Mouse (Mus musculus) gastrocnemius, postnatal 14 days (tissue): ENCODE data around the gene Kncn. TPM values are rescaled to one million over a fixed set of nuclear protein-coding genes. Genes with fewer than 3 reads are reported as not detected.

Source experiments
- DNase-seq: peaks from one replicate; pipeline ENCODE4 v3.0.0; 2021; ENCODE audit warnings: mixed read lengths
- intact Hi-C: fragments of 180-260 bp; cut with DNase I; formaldehyde crosslinking; loops from one replicate; pipeline ENCODE4 v1.15.1; 2025; ENCODE audit warnings: low total_unique reads
- long read RNA-seq, 2 experiments: library from polyadenylated mRNA; stranded (forward); transcript quantifications; one replicate each; pipeline ENCODE4 v2.0.0; 2021
- total RNA-seq, 2 experiments: library from RNA; stranded (reverse); gene quantifications; 2 replicates each; pipeline ENCODE4 v1.2.3; 2021

The Kncn gene
- not detected for total RNA-seq
- long read RNA-seq, experiment 1 = 0 reads
- long read RNA-seq, experiment 2 = 0 reads

GRCm38 (mm10) chr4:115884022-115884421 is at the start of gene Kncn:
Kncn (plus strand) TSS chr4:115884400.
- intact Hi-C loops = no loop called here
- DNase-seq = no peak

- intact Hi-C loops = no loop called here
- DNase-seq = no peak
Observed at GRCm38 (mm10) chr4:115835576-115835975, 48.6 kb upstream of the Kncn start.

GRCm38 (mm10) chr4:115838196-115838595 is 46.0 kb upstream of the Kncn start:
- intact Hi-C loops = no loop called here
- DNase-seq = no peak

DNA sequence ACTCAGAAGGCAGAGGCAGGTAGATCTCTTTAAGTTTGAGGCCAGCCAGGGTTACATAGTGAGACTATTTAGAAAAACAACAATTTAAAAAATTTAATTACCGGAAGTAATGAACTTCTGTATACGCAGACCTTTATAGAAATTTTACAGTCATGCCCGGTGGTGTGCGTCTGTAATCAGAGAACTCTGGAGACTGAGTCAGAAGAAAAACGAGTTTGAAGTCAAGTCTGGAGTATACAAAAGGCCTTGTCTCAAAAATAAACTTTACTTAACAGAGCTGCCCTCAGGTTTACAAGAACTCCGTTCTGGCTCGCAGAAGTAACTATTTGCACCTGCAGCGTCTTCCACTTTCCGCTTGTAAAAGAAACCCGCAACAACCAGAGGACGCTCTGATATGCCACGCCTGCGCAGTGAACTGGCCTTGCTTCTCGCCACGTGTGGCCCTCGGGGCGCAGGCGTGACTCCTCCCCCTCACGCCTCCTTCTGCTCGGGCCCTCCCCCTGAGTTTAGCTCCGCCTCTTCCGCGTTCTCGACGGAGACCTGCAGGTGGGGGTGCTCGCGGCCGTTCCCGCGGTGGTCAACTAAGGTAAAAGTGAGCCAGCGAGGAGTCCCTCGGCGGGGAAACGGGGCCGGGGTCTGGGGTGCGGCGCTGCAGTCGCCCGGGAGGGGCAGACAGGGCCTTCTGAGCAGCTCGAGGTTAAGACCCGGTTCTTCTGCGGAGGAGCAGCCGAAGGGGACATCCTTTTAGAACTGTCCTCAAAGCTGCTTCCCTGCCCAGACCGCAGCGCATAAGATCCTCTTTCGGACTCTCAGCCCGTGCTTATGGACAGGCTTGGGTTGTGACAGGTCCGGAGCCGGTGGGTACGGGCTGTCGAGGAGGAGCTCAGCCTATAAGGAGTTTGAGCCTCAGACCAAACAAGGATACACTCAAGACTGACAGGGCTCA is 45.2 kb upstream of the Kncn start, which contains the start of gene Mknk1:
Gene Mknk1, plus strand, starts transcription at position 503 of the 946 bp plus-strand sequence.
- peak; percentile 94 for DNase-seq
- intact Hi-C loops = no loop called here

- intact Hi-C loops = no loop called here
Observed at GRCm38 (mm10) chr4:115839956-115840355, 44.2 kb upstream of the Kncn start.

DNA sequence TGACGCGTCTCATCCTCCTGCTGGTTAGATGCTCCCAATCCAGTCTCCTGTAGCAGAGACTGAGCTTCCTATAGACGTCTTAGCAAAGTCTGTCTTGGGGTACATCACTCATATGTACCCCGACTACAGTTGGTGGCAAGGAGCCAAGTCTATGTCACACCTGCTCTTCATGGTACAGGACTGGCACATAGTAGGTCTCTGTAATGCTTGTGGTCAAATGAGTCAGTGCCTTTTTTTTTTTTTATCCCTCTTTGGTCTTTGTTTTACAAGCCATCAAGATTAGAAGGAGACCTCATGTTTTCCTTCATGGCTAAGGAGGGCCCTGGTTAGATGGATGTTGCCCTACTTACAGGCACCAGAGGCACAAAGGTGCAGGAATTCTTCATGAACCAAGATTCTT is 43.4 kb upstream of the Kncn start:
- intact Hi-C loops = no loop called here
- no peak for DNase-seq

More at GRCm38 (mm10) chr4:115839956-115840355, 44.2 kb upstream of the Kncn start:
- peak; percentile 21 for DNase-seq

DNA sequence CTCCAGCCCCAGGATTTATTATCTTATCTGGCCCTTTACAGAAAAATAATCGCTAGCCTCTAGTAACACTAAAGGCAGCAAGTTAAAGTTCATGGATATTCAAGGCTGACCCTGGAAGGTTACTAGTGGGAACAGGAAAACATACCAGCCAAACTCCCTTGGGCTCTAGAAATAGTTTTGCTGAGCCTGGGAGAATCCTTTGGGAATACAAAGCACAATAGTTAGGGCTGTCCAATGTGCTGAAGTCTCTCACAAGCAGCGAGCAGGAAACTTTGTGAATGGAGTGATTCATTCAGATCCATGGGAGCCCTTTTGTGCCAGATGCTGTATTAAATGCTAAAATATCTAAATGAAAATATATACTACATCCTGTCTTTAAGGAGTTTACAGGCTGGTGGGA is 37.5 kb upstream of the Kncn start:
- intact Hi-C loops = no loop called here

DNA sequence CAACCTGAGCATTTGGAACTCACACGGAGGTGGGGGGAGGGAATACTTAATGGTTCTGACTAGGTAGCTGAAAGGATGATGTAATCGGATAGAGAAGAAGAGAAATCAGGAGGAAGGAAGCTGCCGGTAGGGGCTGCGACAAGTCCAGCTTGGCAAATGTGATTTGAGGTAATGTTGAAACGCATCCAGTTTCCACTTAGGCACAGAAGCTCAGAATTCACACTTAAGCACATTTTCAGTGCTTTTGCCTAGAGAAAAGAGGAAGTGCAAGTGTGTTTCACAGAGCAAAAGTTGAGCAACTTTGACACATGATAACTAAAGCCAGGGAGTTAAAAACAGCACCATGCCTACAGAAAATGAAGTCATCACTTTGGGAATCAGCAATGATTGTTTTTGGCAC is 36.8 kb upstream of the Kncn start:
- intact Hi-C loops = no loop called here
- no peak for DNase-seq

More for the DNA sequence above, 37.5 kb upstream of the Kncn start:
- no peak for DNase-seq

GRCm38 (mm10) chr4:115848083-115848482 is 36.1 kb upstream of the Kncn start:
- no peak for DNase-seq
- intact Hi-C loops = no loop called here

DNA sequence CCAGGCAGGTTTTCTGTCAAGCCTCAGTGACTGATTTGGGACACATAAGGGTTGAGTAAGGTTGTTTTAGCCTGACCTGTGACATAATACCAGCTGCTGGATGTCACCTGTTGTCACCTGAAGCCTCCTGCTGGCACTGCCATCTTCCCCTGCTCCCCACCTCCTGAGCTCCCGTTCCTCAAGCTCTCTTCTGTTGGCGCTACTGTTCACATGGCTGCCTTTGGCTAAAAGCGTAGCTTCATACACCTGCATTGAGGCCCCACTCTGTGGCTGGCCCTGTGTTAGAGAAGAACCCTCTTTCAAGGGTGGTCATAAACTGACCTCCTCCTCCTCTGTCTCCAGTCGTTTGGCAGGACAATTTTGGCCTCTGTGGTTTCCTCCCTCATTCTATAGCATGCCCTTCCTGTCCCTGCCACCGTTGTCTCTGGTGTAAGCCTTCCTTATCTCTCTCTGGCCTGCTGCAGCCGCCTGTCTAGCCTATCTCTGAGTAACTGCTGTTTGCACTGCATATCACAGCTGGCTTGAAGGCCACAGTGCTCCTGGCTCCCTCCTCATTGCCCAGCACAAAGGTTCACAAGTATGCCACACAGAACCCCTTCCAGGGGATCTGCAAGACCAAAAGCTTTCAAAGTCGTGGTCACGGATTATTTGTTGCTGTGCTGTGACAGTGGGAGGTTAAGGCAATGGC is 35.1 kb upstream of the Kncn start:
- intact Hi-C loops = no loop called here
- no peak for DNase-seq

GRCm38 (mm10) chr4:115850111-115850510 is 34.1 kb upstream of the Kncn start:
- intact Hi-C loops = no loop called here
- no peak for DNase-seq

DNA sequence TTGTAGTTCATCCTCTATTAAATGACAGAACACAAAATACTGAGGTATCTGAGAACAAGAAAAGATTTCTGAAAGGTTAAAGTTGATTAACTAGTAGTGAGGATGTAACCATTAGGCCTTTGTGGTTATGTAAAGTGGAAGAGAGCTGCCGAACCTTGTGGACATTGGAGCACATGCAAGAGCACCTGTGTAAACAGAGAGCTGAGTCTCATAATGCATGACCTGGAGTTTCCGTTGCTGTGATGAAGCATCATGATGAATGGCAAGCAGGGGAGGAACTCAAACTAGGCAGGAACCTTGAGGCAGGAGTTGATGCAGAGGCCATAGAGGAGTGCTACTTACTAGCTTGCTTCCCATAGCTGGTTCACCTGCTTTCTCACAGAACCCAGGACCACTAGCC is 33.6 kb upstream of the Kncn start:
- intact Hi-C loops = no loop called here
- DNase-seq = no peak

- intact Hi-C loops = no loop called here
Observed at GRCm38 (mm10) chr4:115851569-115851968, 32.6 kb upstream of the Kncn start.

DNA sequence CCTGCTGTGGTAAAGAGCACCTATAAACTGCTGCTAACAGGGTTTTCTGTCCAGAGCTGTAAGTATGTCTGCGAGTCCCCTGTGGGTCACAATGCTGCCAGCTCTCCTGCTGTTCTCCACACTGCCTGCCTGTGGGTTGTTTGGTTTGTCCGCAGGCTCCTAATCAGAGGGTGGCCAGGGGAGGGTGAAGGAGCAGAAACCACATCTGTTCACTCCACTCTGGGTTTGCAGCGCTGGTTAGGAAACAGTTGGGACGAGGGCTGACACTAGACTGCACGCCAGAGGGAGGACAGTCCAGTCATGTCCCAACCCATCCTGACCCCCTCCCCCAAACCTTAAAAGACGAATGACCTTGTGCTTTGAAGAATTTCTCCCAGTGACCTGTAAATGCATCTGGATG is 29.1 kb upstream of the Kncn start:
- DNase-seq = no peak
- intact Hi-C loops = no loop called here

More at GRCm38 (mm10) chr4:115851569-115851968, 32.6 kb upstream of the Kncn start:
- no peak for DNase-seq

GRCm38 (mm10) chr4:115855609-115856008 is 28.6 kb upstream of the Kncn start:
- intact Hi-C loops = no loop called here
- no peak for DNase-seq

DNA sequence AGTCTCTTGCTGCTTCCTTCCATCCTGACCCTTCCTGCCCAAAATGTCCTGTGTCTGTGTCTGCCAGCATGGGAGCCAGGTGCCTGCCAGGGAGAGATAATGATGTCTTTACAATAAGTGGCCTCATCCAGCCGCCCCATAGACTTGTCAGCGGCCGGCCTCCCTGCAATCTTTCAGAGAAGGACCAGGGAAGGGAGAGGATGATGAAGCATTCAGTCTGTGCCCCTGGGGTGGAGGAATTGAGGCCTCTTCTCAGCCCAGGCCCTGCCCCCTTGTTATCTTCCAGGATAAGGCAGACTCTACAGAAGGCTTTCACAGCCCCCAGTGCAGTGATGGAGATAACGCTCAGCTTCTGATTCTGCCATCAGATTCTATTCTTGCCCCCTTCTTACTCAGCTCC is 27.9 kb upstream of the Kncn start:
- no peak for DNase-seq
- intact Hi-C loops = no loop called here

DNA sequence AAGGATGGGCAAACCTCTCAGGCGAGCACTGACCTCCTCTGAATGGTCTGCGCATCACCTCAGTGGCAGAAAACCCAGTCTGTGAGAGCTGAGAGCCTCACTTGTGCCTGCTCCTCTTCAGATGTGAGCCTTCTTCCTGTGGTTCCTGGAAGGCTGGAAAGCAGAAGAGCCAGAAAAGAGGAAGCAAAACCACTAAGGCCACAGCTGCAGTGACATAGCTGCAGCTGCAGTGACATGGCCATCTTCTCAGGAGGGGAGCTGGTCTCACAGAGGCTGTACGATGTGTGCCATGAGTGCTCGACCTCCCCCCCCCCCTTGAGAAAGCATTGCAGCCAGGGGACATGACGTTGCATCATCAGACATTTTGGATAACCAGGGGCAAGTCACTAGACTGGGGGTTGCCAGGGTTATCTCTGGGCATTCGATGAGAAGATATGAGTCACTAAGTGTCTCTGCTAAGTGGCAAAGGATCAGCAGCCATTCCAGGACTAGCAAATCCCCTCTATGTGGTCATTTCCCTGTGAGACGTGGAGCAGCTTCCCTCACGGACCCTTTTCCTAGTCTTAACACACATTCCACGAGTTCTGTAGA is 26.8 kb upstream of the Kncn start:
- DNase-seq = no peak
- intact Hi-C loops = no loop called here

- intact Hi-C loops = no loop called here
Observed at GRCm38 (mm10) chr4:115863352-115863751, 20.8 kb upstream of the Kncn start.

GRCm38 (mm10) chr4:115863880-115864279 is 20.3 kb upstream of the Kncn start:
- intact Hi-C loops = no loop called here
- DNase-seq = no peak

More at GRCm38 (mm10) chr4:115863352-115863751, 20.8 kb upstream of the Kncn start:
- no peak for DNase-seq
